Mouse (Mus musculus): ENCODE data around the gene Akt3. TPM values are rescaled to one million over a fixed set of nuclear protein-coding genes. Genes with fewer than 3 reads are reported as not detected.
A peak's percentile ranks its signal among the peaks of the same experiment; 100 is the strongest.

Gene Akt3
- polyA plus RNA-seq, 1 experiment from 2014 or later = 4.0 TPM

GRCm38 (mm10) chr1:176982671-176983070, 275.3 kb downstream of the Akt3 start:
- 66% methylated on average over 8 of the region's 8 CpGs for WGBS
- TF ChIP-seq EP300 (IDR thresholded peaks at IDR 0.05) = no peak
- no peak for TF ChIP-seq CTCF (IDR thresholded peaks at IDR 0.05)
- no peaks in the 10 kb centered on the region for H3K27me3 ChIP-seq (replicated peaks; ENCODE audit: insufficient read depth, low read length)
- H3K9ac ChIP-seq (replicated peaks; ENCODE audit: low read depth) = no peak overlapping the region
- H3K9me3 ChIP-seq (ENCODE audit: low read length) = no peaks in the 10 kb centered on the region
- H3K36me3 ChIP-seq (ENCODE audit: insufficient read depth, low read length) = no peaks in the 10 kb centered on the region
- no peak overlapping the region for H3K4me2 ChIP-seq (replicated peaks; ENCODE audit: low read depth, low read length)
- DNase-seq (ENCODE audit: low spot score) (peak; percentile 50), ATAC-seq (peak; percentile 25; the same call in 1 of the 2 replicates)
- no peak overlapping the region for H3K27ac ChIP-seq (ENCODE audit: low read length)
- no peaks in the 10 kb centered on the region for H3K4me1 ChIP-seq (ENCODE audit: insufficient read depth, low read depth, low read length)
- H3K4me3 ChIP-seq (ENCODE audit: low read depth, low read length) = no peak overlapping the region

GRCm38 (mm10) chr1:176981511-176981910, 276.5 kb downstream of the Akt3 start:
- Histone ChIP-seq H3K9ac (replicated peaks; ENCODE audit: low read depth) (no peak overlapping the region), H3K36me3 (ENCODE audit: insufficient read depth, low read length) (no peaks in the 10 kb centered on the region), H3K4me3 (ENCODE audit: low read depth, low read length) (no peak overlapping the region), H3K4me1 (ENCODE audit: insufficient read depth, low read depth, low read length) (no peaks in the 10 kb centered on the region), H3K27me3 (replicated peaks; ENCODE audit: insufficient read depth, low read length) (no peaks in the 10 kb centered on the region), H3K27ac (ENCODE audit: low read length) (no peak overlapping the region), H3K4me2 (replicated peaks; ENCODE audit: low read depth, low read length) (no peak overlapping the region), H3K9me3 (ENCODE audit: low read length) (no peaks in the 10 kb centered on the region)
- WGBS = 100% methylated on average over 2 of the region's 2 CpGs
- DNase-seq (ENCODE audit: low spot score) (no peak), ATAC-seq (no peak)
- TF ChIP-seq EP300 (IDR thresholded peaks at IDR 0.05) (no peak), CTCF (IDR thresholded peaks at IDR 0.05) (no peak)

DNA sequence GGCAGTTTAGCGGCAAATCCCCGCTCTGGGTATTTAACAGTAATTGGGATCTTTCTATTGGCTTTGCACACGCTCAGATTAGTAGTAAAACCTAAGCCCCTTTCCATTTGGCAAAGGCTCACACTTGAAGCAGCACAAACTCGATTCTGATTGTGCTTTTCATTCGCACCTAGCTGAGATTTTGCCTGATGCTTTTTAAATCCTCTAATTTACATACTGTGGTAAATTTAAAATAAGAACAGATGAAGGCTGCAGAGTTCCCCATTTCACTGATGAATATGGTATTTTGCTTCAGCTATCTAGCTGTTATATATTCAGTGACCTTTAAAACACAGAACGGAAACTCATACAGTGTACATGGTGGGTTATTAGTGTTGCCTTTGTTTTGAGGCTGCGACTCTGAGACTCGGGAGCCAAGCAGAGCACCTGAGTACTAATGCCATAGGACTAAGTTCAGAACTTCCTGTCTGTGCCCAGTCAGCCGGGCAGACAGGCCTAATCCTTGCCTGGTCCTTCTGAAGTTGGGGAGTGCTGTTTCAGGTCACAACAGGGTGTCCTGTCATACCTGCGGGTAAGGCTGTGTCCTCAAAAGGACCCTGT, 277.1 kb downstream of the Akt3 start:
- ATAC-seq = no peak
- no peak for DNase-seq (ENCODE audit: low spot score)
- TF ChIP-seq CTCF (IDR thresholded peaks at IDR 0.05) (no peak), EP300 (IDR thresholded peaks at IDR 0.05) (no peak)
- H3K4me2 ChIP-seq (replicated peaks; ENCODE audit: low read depth, low read length) = no peak overlapping the region
- no peak overlapping the region for H3K27ac ChIP-seq (ENCODE audit: low read length)
- H3K4me1 ChIP-seq (ENCODE audit: insufficient read depth, low read depth, low read length) = no peaks in the 10 kb centered on the region
- H3K4me3 ChIP-seq (ENCODE audit: low read depth, low read length) = no peak overlapping the region
- H3K36me3 ChIP-seq (ENCODE audit: insufficient read depth, low read length) = no peaks in the 10 kb centered on the region
- WGBS = 82% methylated on average over 10 of the region's 10 CpGs
- no peaks in the 10 kb centered on the region for H3K27me3 ChIP-seq (replicated peaks; ENCODE audit: insufficient read depth, low read length)
- H3K9me3 ChIP-seq (ENCODE audit: low read length) = no peaks in the 10 kb centered on the region
- H3K9ac ChIP-seq (replicated peaks; ENCODE audit: low read depth) = no peak overlapping the region

GRCm38 (mm10) chr1:176980140-176980539, 277.9 kb downstream of the Akt3 start:
- no peak overlapping the region for H3K4me2 ChIP-seq (replicated peaks; ENCODE audit: low read depth, low read length)
- no peaks in the 10 kb centered on the region for H3K9me3 ChIP-seq (ENCODE audit: low read length)
- ATAC-seq (no peak), DNase-seq (ENCODE audit: low spot score) (no peak)
- 82% methylated on average over 5 of the region's 5 CpGs for WGBS
- no peak overlapping the region for H3K4me3 ChIP-seq (ENCODE audit: low read depth, low read length)
- H3K27ac ChIP-seq (ENCODE audit: low read length) = no peak overlapping the region
- no peaks in the 10 kb centered on the region for H3K36me3 ChIP-seq (ENCODE audit: insufficient read depth, low read length)
- no peaks in the 10 kb centered on the region for H3K27me3 ChIP-seq (replicated peaks; ENCODE audit: insufficient read depth, low read length)
- no peak overlapping the region for H3K9ac ChIP-seq (replicated peaks; ENCODE audit: low read depth)
- no peak for TF ChIP-seq CTCF (IDR thresholded peaks at IDR 0.05)
- TF ChIP-seq EP300 (IDR thresholded peaks at IDR 0.05) = no peak
- H3K4me1 ChIP-seq (ENCODE audit: insufficient read depth, low read depth, low read length) = no peaks in the 10 kb centered on the region

DNA sequence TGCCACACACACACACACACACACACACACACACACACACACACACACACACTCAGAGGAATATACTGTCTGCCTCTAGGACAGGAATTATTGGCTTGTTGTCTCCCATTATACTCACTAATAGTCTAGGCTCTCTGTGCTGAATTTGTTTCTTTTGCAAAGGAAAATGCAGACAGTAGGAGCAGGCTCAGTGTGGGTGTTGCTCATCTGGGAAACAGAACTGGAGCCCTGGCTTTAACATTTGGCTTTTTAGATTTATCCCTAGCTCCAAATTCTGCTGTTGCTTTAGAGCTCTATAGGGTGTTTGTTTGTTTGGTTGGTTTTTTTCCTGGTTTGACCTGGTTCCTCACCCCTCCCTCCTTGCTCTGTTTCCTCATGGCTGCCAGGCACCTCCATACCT, 278.8 kb downstream of the Akt3 start:
- DNase-seq (ENCODE audit: low spot score) (no peak), ATAC-seq (no peak)
- Histone ChIP-seq H3K4me2 (replicated peaks; ENCODE audit: low read depth, low read length) (no peak overlapping the region), H3K4me3 (ENCODE audit: low read depth, low read length) (no peak overlapping the region), H3K9me3 (ENCODE audit: low read length) (no peaks in the 10 kb centered on the region), H3K27ac (ENCODE audit: low read length) (no peak overlapping the region), H3K4me1 (ENCODE audit: insufficient read depth, low read depth, low read length) (no peaks in the 10 kb centered on the region), H3K36me3 (ENCODE audit: insufficient read depth, low read length) (no peaks in the 10 kb centered on the region), H3K27me3 (replicated peaks; ENCODE audit: insufficient read depth, low read length) (no peaks in the 10 kb centered on the region), H3K9ac (replicated peaks; ENCODE audit: low read depth) (no peak overlapping the region)
- TF ChIP-seq EP300 (IDR thresholded peaks at IDR 0.05) = no peak

- WGBS = 69% methylated on average over 6 of the region's 6 CpGs
- ATAC-seq (no peak), DNase-seq (ENCODE audit: low spot score) (no peak)
- Histone ChIP-seq H3K27me3 (replicated peaks; ENCODE audit: insufficient read depth, low read length) (no peaks in the 10 kb centered on the region), H3K27ac (ENCODE audit: low read length) (no peak overlapping the region), H3K36me3 (ENCODE audit: insufficient read depth, low read length) (no peaks in the 10 kb centered on the region), H3K9me3 (ENCODE audit: low read length) (no peaks in the 10 kb centered on the region), H3K4me1 (ENCODE audit: insufficient read depth, low read depth, low read length) (no peaks in the 10 kb centered on the region), H3K4me3 (ENCODE audit: low read depth, low read length) (no peak overlapping the region), H3K4me2 (replicated peaks; ENCODE audit: low read depth, low read length) (no peak overlapping the region), H3K9ac (replicated peaks; ENCODE audit: low read depth) (no peak overlapping the region)
- TF ChIP-seq EP300 (IDR thresholded peaks at IDR 0.05) (no peak), CTCF (IDR thresholded peaks at IDR 0.05) (no peak)
Measured at GRCm38 (mm10) chr1:176973356-176974088, 284.5 kb downstream of the Akt3 start.
